Mouse (Mus musculus): ENCODE measurements at regions not wholly inside any gene's neighbourhood (a gene's known extent, or its start where the extent isn't known, plus 50 kb on each side); places are given as distances from the start of the nearest gene placed in this dataset.
A peak's percentile ranks its signal among the peaks of the same experiment; 100 is the strongest.

- no peak for DNase-seq
Observed at GRCm38 (mm10) chr15:85675126-85675525, 59.7 kb upstream of the Ppara start.

GRCm38 (mm10) chr15:85675736-85676135, 59.0 kb upstream of the Ppara start:
- DNase-seq = peak; percentile 82

- no peak for DNase-seq
Observed at GRCm38 (mm10) chr15:85676156-85676555, 58.6 kb upstream of the Ppara start.

- DNase-seq = no peak
Observed at GRCm38 (mm10) chr15:85676871-85677270, 57.9 kb upstream of the Ppara start.

- no peak for DNase-seq
Observed at GRCm38 (mm10) chr15:85677381-85677780, 57.4 kb upstream of the Ppara start.

GRCm38 (mm10) chr15:85677855-85678254, 56.9 kb upstream of the Ppara start:
- DNase-seq = peak; percentile 80

- no peak for DNase-seq
Observed at GRCm38 (mm10) chr15:85678351-85678895, 56.4 kb upstream of the Ppara start.

- DNase-seq = no peak
Observed at GRCm38 (mm10) chr15:85678981-85679708, 55.6 kb upstream of the Ppara start.

- no peak for DNase-seq
Observed at GRCm38 (mm10) chr15:85679864-85680428, 54.8 kb upstream of the Ppara start.

GRCm38 (mm10) chr15:85680460-85681224, 54.1 kb upstream of the Ppara start:
- no peak for DNase-seq

- no peak for DNase-seq
Observed at GRCm38 (mm10) chr15:85682116-85682515, 52.7 kb upstream of the Ppara start.

GRCm38 (mm10) chr15:85682780-85683179, 52.0 kb upstream of the Ppara start:
- DNase-seq = no peak

- no peak for DNase-seq
Observed at GRCm38 (mm10) chr15:85683271-85683670, 51.5 kb upstream of the Ppara start.

- no peak for DNase-seq
Observed at GRCm38 (mm10) chr15:85683716-85684115, 51.1 kb upstream of the Ppara start.

GRCm38 (mm10) chr15:85684164-85684708, 50.5 kb upstream of the Ppara start:
- DNase-seq = peak; percentile 82

GRCm38 (mm10) chr15:85684875-85685274, 49.9 kb upstream of the Ppara start:
- no peak for DNase-seq

All from kidney, postnatal 14 days (tissue).